Mouse (Mus musculus): ENCODE results near the gene Mthfd1l.
A peak's percentile ranks its signal among the peaks of the same experiment; 100 is the strongest.

The Mthfd1l gene

DNA sequence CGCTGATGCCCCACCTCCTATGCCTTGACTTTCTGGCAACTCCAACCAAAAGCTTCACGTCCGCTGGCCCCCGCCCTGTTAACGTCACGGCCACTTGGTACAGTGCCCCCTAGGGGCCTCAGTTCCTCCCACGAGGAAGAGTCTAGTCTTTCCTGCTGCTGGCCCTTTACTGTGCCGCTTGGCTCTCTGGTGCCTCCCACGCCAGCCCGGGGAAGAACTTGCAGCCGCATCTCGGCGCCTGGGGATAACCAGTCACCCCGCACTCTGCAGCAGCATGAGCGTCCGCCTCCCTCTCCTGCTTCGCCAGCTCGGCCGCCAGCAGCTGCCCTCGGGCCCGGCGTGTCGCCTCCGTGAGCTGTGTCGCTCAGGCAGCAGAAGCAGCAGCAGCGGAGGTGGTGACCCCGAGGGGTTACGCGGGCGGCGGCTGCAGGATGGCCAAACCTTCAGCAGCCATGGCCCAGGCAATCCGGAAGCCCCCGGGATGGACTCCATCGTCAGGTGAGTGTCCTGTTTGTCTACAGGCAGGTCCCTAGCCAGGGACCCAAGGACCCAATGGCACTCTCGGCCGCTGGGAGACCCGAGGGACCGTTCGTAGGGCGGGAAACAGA is at the start of gene Mthfd1l:
Gene Mthfd1l (plus strand): TSS at position 138 of the 608 bp plus-strand sequence.
- peak; percentile 88 to 91 for DNase-seq

DNA sequence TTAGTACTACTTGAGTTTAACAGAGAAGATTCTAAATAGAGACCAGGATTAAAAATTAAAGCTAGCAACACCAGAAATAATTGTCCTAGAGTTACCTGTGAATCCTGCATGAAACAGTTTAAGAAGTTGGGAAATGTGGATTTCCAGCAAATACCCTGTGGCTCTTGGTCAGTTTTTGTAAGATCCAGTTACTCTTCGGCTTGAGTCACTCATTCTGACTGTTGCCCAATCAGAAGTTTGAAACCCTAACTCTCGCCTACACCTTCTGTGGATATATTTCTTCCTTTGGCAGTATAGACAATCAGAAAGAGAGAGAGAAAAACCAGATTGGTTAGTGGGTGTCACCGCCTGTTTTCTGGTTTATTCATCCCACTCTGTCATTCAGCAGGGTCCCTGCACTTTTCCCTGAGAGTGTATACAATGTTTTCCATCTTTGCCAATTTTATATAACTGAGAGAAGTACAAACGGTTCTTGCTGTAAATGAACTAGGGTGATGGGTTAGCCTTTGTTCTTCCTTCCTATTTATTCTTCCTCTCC is 44.8 kb upstream of the Mthfd1l start:
- DNase-seq, result no peak

DNA sequence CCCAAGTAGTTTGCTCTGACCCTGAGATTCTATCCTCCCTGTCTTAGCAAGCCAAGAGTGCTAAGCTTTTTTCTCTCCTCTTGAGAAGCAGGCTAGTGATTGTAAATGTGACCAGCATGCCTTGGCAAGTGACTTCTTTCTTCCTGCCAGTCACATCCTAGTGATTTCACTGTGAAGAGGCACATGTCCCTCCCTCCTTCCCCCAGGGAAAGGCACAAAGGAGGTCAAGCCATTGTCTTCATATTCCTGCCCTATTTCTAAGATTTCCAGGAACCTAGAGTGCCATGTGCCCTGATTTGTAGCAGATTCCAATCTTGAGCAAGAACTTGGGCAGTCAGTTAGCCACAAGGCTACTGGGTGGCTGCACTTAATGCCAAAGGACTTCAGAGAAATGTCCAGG is 41.1 kb upstream of the Mthfd1l start:
- DNase-seq, result no peak

DNA sequence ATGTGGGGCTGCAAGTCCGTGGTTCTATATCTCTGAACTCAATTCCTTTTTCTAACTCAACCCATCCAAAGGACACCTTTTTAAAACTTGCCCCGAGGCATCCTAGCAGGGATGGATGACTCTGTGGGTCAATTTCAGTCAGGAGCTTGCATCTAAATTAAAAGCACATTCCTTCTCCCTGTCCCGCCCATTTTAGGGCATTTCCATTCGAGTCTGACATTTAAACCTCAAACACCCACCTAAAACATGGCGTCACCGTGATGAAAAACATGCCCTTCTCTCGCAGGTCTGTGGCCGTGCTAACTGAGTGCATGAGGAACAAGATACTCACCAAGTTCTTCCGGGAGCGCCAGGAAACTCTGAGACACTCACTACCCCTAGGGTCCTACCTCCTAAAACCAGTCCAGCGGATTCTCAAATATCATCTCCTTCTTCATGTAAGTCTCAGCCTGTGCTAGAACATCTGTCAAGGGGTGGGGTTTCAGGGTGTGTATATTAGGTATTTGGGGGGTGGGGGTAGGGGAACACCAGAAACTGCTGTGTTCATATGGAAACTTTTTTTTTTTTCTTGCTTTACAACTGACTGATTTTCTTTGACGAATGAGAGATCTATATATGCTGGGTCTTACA is 39.5 kb upstream of the Mthfd1l start:
- no peak for DNase-seq

DNA sequence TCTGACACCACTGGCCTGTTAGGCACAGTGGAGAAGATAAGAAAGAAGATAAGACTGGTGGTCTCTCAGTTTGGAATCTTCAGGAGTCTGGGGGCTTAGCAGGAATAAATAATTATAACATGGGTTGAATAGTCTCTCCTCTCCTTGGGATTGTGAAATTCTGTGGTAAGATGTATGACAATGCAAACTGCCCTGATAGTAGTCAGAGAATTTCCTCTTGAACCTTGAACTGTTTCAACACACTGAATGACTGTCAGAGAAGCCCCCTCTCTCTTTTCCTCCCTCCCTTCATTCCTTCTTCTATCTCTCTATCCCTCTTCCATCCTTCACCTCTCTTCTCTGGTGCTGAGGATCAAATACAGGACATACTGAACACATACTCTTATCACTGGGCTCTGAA is 36.1 kb upstream of the Mthfd1l start:
- no peak for DNase-seq

DNA sequence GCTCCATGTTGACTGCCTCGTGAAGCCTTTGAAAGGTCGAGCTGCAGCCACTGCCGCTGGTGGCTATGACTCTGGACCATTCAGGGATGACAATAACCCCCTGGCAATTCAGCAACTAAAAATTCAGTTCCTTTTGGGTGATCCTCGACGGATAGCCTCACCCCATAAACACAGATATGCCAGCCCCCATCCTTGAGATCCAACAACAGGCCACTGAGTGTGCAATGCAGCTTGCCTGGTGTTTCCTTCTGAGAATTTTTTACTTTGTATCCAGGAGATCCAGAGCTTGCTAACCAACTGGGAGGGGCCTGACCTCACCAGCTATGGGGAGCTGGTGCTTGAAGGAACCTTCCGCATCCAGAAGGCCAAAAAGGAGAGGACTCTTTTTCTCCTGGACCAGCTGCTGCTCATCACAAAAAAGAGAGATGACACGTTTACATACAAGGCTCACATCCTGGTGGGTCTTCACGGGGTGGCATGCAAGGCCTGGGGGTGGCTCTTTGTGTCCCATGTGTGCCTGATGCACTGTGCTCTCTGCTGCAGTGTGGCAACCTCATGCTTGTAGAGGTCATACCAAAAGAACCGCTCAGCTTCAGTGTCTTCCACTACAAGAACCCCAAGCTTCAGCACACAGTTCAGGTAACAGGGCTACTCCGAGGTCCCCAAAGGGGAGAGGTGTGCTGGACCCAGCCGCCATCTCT is 32.9 kb upstream of the Mthfd1l start:
- DNase-seq, result no peak

DNA sequence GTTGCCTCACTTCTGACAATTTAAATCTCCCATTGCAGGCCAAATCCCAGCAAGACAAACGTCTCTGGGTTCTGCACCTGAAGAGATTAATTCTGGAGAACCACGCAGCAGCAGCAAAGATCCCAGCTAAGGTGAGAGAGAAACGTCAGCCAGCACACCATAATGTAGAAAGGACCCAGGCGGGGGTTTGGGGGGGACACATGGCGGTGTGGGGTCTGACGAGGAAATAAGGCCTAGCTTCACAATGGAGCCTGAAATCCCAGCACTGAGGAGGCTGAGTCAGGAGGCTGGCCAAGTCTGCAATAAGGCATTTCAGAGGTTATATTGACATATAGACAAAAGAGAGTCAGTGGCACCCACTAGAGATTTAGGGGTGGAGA is 32.3 kb upstream of the Mthfd1l start:
- DNase-seq, result no peak

DNA sequence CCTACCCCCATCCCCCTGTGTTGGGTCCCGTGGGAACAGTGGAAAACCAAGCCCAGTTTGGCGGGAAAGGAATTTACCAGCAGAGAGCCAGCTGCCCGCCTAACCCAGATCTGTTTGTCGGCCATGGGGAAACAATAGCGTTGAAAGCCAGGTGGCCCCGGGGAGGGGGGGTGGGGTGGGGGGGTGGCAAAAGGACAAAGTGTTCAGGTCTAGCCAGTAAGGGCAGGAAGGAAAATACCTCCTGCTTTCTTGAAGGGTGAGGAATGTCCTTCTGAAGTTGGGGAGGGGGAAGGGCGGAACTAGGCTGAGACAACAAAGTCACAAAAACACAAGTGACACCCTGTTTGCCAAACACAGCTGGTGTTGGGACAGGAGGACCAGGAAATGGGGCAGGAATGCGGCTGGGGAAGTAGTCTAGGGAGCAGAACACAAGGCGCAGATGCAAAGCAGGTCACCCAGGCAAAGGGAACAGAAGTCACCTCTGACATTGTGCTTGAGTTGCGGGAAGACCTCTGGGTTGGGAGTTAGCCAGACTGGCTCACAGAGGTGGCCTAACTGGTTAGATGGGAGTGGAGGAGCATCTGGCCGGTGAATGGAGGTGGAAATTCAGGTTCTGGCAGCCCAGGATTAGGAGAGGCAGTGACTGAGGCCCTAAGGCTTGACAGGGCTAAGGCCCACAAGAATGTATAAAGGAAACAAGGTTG is 31.7 kb upstream of the Mthfd1l start:
- no peak for DNase-seq

DNA sequence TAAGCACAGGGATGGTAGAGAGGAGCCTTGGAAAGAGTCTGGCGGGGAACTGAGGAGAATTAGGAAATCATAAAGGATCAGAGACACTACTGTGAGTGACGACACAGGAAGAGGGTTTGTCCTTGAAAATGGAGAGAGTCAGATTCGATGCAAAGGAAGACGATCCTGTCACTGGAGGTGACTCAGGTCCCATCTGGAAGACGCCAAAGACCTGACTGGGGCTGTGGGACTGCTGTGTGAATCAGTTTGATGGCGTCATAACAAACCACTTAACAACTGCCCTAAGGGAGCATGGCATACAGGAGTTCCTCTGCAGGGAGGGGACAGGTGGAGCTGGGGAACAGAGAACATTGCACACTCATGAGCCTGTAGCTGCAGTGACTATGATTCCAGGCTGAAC is 30.6 kb upstream of the Mthfd1l start:
- DNase-seq, result no peak

DNA sequence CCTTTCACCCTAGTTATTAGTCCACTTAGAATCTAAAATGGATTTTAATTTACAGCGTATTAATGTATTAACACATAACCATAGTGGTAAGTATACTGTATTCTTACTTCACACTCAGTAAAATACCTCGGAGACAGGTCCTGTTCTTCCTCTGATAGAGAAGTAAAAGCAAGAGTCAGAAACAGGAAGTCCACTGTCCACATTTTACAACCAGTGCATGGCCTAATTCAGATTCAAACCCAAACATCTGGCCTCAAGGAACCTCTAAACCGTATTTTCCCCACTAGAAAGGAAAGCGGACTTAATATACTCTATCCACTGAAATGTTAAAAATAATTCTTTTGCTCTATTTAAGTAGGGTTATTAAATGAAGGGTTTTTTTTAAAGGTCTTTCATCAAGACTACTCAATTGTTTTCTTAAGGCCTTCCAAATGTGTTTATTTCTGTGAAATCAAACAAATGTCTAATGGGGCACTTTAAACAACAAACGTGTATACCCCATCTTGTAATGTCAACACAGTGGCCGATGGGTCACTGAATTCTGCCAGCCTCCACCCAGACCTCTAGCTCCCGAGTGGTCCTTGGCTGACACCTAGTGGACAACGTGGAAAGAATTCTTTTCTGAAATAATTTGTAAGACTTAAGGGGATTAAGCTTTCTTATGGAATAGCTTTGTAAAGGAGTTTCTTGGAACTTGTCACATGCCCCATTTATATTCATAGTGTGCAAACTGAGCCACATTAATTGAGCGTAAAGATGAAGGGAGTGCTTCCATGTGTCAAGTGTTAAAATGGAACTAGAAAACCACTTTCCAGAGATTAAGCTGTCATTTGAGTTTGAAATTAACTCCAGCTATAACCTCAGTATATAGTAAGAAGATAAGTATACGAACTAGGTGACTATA is 29.2 kb upstream of the Mthfd1l start:
- DNase-seq, result peak; percentile 66 to 68

DNA sequence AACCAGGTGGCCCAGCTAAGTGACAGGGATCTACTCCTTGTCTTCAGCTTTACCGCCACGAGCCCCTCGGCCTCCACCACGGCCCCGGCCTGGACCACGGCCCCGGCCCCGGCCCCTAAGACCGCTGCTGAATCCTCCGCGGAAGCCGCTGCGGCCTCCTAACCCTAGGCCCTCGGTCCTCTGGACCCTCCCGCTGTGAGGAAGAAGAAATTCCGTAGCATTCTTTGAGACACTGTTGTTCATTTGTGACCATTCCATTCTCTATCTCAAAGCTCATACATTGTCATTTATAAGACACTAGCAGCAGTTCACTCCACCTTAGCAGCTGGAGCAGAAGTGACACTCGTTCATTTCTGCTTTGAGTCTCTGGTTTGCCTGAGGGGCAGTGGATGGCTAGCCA is 26.0 kb upstream of the Mthfd1l start:
- DNase-seq, result no peak

DNA sequence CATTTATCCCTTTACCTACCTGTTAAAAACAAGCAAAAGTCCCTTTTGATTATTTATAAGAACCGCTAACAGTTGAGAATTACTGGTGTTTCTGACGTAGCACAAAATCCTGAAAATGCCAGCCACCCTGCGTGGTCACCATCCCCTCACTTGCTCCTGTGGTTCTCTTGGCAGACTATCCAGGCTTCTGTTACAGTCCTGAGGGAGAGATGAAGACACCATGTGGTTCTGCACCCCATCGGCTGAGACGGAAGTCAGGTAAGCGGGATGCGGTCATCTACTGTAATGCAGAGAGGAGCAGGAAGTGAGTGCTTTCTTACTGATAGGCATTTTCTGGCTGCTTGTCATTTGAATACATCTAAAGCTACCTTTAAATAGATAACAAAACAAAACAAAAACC is 25.6 kb upstream of the Mthfd1l start:
- DNase-seq, result no peak

DNA sequence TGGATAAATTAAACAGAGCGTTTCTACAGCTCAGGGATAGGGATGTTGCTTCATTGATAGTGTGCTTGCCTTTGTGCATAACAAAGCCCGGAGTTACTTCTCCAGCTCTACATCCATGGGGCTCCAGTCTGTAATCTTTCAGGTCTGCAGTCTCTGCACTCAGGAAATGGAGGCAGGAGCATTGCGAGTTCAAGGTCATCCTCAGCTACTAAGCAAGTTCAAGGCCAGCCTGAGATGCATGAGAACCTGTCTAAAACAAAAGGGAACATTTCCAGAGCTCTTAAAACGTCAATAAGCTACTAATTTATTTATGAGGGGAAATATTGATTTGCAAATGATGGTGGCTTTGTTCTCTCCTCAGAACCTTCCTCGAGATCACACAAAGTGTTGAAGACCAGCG is 23.6 kb upstream of the Mthfd1l start:
- DNase-seq, result no peak

DNA sequence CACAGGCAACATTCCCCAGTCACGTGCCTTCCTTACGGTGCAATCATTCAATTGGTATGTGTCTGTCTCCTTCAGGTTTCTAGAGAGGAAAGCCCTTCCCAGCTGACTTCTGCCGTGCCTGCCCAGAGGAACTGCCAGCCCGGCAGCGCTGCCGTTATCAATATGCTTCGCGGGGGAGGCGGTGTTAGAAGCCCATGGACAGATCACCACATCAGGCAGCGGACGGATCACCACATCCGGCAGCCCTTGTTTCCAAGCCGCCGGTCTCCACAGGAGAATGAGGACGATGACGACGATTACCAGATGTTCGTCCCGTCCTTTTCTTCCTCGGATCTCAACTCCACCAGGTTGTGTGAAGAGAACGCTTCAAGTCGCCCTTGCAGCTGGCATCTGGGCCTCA is 16.4 kb upstream of the Mthfd1l start:
- no peak for DNase-seq

DNA sequence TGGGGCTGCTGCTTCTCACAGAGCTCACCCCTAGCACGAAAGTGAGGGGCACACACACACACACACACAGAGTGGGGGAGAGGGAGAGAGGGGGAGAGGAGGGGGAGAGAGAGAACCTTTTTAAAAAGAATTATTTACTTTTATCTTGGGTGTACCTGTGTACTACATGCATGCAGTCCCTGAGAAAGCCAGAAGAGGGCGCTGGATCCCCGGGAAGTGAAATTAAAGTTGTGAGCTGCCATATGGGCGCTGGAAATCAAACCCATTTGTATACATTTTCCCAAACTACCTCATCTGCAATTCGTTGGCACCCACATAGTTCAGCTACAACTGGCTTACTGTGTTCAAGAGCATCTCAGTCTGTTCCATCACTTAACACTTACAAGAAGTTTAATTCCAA is 14.3 kb upstream of the Mthfd1l start:
- DNase-seq, result no peak

DNA sequence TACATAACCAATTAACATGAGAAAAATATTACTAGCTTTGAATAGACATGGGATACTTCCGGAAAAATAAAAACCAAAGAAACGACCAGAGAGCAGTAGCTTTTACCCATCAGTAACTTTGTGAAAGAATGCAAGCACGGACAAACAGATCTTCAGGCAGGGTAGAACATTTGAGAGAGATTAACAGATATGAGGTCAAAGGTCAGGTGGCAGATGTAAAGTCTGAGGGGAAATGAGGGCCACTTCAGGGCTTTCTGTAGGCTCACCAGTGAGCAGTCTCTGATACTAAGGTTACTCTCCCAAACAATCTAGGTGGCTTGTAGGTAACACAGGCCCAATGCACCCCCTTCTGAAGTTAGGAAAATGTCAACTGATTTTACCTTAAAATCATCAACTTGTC is 3.9 kb upstream of the Mthfd1l start:
- DNase-seq, result no peak

DNA sequence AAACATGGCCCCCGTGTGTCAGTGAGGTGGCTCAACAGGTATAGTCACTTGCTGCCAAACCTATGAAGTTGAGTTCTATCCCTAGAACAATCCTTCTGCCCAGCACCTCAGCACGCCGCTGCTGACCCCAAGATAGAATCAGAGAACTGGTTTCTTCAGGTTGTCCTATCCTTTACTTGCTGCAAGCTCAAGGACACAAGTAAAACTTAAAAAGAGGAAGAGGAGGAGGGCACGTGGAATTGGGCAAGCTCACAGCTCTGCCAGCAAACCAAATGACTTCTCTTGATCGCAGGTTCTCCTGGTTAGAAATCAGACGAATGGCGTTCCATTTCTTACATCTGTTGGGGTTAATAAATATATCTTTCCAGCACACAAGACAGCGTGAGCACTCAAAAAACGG is 681 bp upstream of the Mthfd1l start:
- DNase-seq, result no peak

DNA sequence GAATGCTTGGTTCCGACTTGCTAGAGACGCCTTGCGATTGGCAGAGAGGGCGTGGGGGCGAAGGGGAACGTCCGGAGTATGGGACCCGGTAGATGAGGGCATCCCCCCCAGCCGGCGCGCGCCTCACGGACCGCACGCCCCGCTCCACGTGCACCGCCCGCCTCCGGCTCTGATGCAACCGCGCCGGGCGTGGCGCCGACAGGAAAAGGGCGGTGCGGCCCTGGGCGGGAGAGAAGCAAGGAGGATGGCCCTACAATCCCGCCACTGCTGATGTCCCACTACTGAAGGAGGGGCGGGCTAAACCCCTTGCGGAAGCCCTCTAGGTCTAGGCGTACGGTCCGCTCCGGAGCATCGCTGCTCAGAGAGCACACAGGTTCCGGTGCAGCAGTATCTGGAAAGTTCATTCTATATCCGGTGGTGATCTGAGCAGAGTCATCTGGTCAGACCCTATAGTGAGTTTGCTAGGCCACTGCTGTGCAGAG is 712 bp downstream of the Mthfd1l start:
- peak; percentile 88 to 92 for DNase-seq

DNA sequence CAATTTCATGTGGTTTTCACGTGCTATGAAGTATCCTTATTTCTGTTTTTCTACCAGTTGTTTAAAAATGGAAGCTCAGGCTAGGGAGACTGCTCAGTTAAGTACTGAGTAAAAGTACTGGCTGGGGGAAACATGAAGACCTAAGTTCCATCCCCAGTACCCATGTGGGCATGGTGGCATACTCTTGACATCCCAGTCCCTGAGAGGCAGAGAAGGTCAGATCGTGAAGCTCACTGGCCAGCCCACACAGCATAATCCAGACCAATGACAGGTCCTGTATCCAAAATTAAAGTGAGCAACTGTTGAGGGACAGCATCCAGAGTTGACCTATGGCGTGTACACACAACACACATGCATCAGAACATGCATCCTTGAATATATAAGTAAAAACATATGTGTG is 1.5 kb downstream of the Mthfd1l start:
- no peak for DNase-seq

DNA sequence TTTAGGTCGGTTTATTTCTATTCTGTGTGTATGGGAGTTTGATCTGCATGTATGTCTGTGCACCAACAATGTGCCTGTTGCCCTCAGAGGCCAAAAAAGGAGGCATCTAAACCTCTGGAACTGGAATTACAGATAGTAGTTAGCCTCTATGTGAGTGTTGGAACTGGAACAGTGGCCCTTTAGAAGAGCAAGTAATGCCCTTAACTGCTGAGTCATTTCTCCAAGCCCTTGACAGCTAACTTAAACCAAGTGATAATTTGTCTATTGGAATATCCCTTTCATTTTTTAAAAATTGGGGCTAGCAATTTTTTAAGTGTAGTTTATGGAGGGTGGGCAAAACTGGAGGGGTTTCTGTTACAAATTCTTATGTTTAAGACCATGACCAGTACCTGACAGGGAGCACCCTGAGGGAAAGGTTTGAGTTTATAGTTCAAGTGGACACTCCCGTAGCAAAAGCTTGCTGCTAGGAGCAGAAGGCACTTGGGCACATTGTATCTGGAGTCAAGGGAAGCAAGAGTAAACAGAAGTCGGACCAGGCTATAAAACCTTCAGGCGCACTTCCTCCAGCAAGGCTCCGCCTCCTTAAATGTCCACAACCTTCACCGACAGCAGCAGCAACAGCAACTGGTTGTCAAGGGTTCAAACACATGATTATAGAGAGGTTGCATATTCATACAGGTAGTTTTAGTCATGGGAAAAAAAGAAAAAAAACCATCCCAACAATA is 3.1 kb downstream of the Mthfd1l start:
- no peak for DNase-seq

DNA sequence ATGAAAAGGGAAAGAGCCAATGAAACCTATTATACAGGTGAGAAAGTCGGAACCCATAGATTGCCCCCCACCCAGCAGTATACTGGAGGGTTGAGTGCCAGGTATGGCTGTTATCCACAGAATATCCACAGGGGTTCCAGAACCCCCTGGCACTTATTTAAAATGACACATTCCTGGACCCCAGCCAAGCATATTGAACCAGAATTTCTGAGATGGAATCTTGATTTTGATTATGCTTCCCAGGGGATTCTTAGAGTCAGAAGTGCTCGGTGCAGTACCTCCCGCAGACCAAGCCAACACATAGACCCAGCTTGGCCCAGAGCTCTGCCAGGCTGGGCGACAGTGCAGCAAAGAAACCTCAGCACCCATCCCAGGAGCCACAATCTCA is 3.7 kb downstream of the Mthfd1l start:
- no peak for DNase-seq

DNA sequence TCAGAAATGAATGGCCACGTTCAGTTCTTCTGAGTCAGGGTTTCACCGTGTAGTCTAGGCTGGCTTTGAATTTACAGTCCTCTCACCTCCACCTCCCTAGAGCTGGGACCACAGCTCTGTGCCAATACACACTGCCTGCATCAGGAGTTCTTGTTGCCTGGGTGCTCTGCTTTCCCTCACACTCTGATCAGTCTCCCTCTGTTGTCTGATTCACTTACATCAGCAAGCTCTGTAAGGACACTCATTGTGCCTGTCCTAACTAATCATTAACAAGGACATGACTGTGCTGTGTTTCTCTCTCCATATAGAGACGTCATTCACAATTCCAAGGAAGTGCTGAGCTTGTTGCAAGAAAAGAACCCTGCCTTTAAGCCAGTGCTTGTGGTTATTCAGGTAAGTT is 5.4 kb downstream of the Mthfd1l start:
- peak in 1 of 2 experiments; percentile 28 for DNase-seq
